In genomic region chr3:88740147-88740546, GRCm38 (mm10) we compare ENCODE assay signal across 22 mouse cellular contexts. TPM values are rescaled to one million over a fixed set of nuclear protein-coding genes. Genes with fewer than 3 reads are reported as not detected.
DNase-seq lines count a peak whose midpoint lies in the region; ATAC-seq and TF ChIP-seq lines count a peak whose summit lies in the region.
"Had no signal": no experiment of that assay in that cellular context is flagged by ENCODE, and none has a peak within 500 bp of the region (broad histone marks: within the 10 kb centered on the region; RNA-seq: fewer than 3 reads in every experiment).

No protein-coding gene starts in this region.

- no peaks in the 10 kb centered on the region for H3K9me3 ChIP-seq in forebrain, embryonic 16.5 days (ENCODE audit: control insufficient read depth, low read length)
- H3K9me3 ChIP-seq: hindbrain, embryonic 13.5 days had no signal

- no peak overlapping the region for H3K27ac ChIP-seq in cerebellum, adult 2 months (ENCODE audit: insufficient read depth, low read length)
- no peak overlapping the region for H3K27ac ChIP-seq in layer of hippocampus, adult 2 months
- H3K27ac ChIP-seq in bone marrow, adult 2 months (ENCODE audit: control insufficient read depth, insufficient read depth, low read depth, low read length, poor library complexity), result no peak overlapping the region
- no peak overlapping the region for H3K27ac ChIP-seq in forebrain, embryonic 16.5 days (ENCODE audit: low read length)
- H3K27ac ChIP-seq: embryonic facial prominence, embryonic 10.5 days; hindbrain, embryonic 13.5 days had no signal

- peaks cover 3% of the 10 kb centered on the region; the same call in 1 of the 2 replicates for H3K36me3 ChIP-seq in forebrain, embryonic 16.5 days (ENCODE audit: control insufficient read depth, insufficient read depth)

- H3K27me3 ChIP-seq in cerebellum, adult 2 months (ENCODE audit: control insufficient read depth, insufficient read depth, low read length), result no peaks in the 10 kb centered on the region
- no peaks in the 10 kb centered on the region for H3K27me3 ChIP-seq in forebrain, embryonic 16.5 days (replicated peaks; ENCODE audit: control insufficient read depth, insufficient read depth, low read length)
- H3K27me3 ChIP-seq: hindbrain, embryonic 13.5 days had no signal

- no peak for TF ChIP-seq POLR2A in cerebellum, adult 2 months (IDR thresholded peaks at IDR 0.05; ENCODE audit: borderline replicate concordance, insufficient read depth, low read length)
- no peak for TF ChIP-seq POLR2A in bone marrow, adult 2 months (IDR thresholded peaks at IDR 0.05; ENCODE audit: borderline replicate concordance, control insufficient read depth, low read depth, low read length)

- no peak overlapping the region for H3K9ac ChIP-seq in forebrain, embryonic 16.5 days (replicated peaks; ENCODE audit: low read depth, low read length)
- H3K9ac ChIP-seq: forebrain, postnatal 0 days; hindbrain, embryonic 13.5 days had no signal

- no peak for DNase-seq in cerebellum, adult 2 months
- no peak for DNase-seq in cerebellum, adult 11-12 months
- DNase-seq in layer of hippocampus, adult 2 months (ENCODE audit: low spot score in 2 of 2), result no peak
- no peak for DNase-seq in layer of hippocampus, adult 9-11 months
- peak; percentile 27 for DNase-seq in 3T3-L1 (ENCODE audit: low read depth, low spot score)
- DNase-seq: adrenal gland, adult 2 months; cerebellum, adult 11 months; cerebellum, postnatal 36 days; forebrain, postnatal 0 days; heart, adult 18-20 months; heart, postnatal 10 days; kidney, postnatal 14 days; lung, postnatal 10 days; right cerebral cortex, adult 18-20 months; thymus, postnatal 25 days had no signal

- no peaks in the 10 kb centered on the region for H3K4me1 ChIP-seq in cerebellum, adult 2 months (ENCODE audit: control insufficient read depth, insufficient read depth, low read length)
- no peaks in the 10 kb centered on the region for H3K4me1 ChIP-seq in bone marrow, adult 2 months (ENCODE audit: control insufficient read depth, insufficient read depth, low read length)
- H3K4me1 ChIP-seq in forebrain, embryonic 16.5 days (replicated peaks; ENCODE audit: control insufficient read depth, insufficient read depth, low read length), result no peaks in the 10 kb centered on the region
- H3K4me1 ChIP-seq: embryonic facial prominence, embryonic 10.5 days had no signal

- 0 out of 2 replicates have a peak, but pooled peaks have one; percentile 5 for TF ChIP-seq CTCF in cerebellum, adult 2 months (IDR thresholded peaks at IDR 0.05; ENCODE audit: borderline replicate concordance, insufficient read depth, low read depth, low read length)
- TF ChIP-seq CTCF in layer of hippocampus, adult 2 months (conservative IDR thresholded peaks at IDR 0.05), result peak; percentile 68
- TF ChIP-seq CTCF in bone marrow, adult 2 months (IDR thresholded peaks at IDR 0.05; ENCODE audit: control insufficient read depth, insufficient read depth, low read length), result 0 out of 2 replicates have a peak, but pooled peaks have one; percentile 12

- ATAC-seq in forebrain, embryonic 16.5 days, result no peak
- ATAC-seq in megakaryocyte, adult 5-6 weeks (ENCODE audit: poor library complexity, severe bottlenecking), result no peak
- ATAC-seq: forebrain, postnatal 0 days; intestine, embryonic 16.5 days had no signal

- no peak overlapping the region for H3K4me3 ChIP-seq in cerebellum, adult 2 months (replicated peaks; ENCODE audit: insufficient read depth, low read depth, low read length)
- no peak overlapping the region for H3K4me3 ChIP-seq in layer of hippocampus, adult 2 months
- no peak overlapping the region for H3K4me3 ChIP-seq in bone marrow, adult 2 months (replicated peaks; ENCODE audit: control insufficient read depth, low read depth, low read length)
- no peak overlapping the region for H3K4me3 ChIP-seq in forebrain, embryonic 16.5 days (replicated peaks; ENCODE audit: low read length)
- H3K4me3 ChIP-seq: embryonic facial prominence, embryonic 10.5 days; erythroblast, embryonic 14.5 days; hindbrain, embryonic 13.5 days had no signal

- 96% methylated on average over 3 of the region's 3 CpGs for WGBS in cerebellum, adult 2 months
- WGBS in bone marrow, adult 2 months, result 77% methylated on average over 3 of the region's 3 CpGs
- 97% methylated on average over 3 of the region's 3 CpGs for WGBS in forebrain, embryonic 16.5 days

- no peak overlapping the region for H3K4me2 ChIP-seq in forebrain, embryonic 16.5 days (ENCODE audit: low read length)
- H3K4me2 ChIP-seq: hindbrain, embryonic 13.5 days had no signal

RNA-seq across cellular contexts. Expression of gene Rit1, which starts 23.5 kb away (rescaled TPM):
- 57.3 and 64.3 TPM in 2 replicates for polyA plus RNA-seq in cerebellum, adult 2 months (2012; rRNA removed)
- 10 to 100 TPM; 40.8 to 44.2 TPM for total RNA-seq in layer of hippocampus, adult 2 months (2021)
- 43.6 and 61.7 TPM in 2 replicates for polyA plus RNA-seq in bone marrow, adult 2 months (2011; ENCODE audit: insufficient read depth, insufficient read length, low replicate concordance, missing spikeins)
- 43.2 and 52.6 TPM in 2 replicates for polyA plus RNA-seq in forebrain, embryonic 16.5 days (2015; fragmentation: Nextera tagmentation; extraction: Ambion mirVana)
- 66.1 and 68.1 TPM in 2 replicates for total RNA-seq in megakaryocyte, adult 5-6 weeks (2015)
- 53.4 and 68.6 TPM in 2 replicates for total RNA-seq in megakaryocyte, adult 5-6 weeks (2017)

RNA-seq across cellular contexts. Expression of gene Syt11, which starts 34.8 kb away (rescaled TPM):
- polyA plus RNA-seq in cerebellum, adult 2 months (2012; rRNA removed), result 414 and 477 TPM in 2 replicates
- 100 to 1,000 TPM; 473 to 514 TPM for total RNA-seq in layer of hippocampus, adult 2 months (2021)
- polyA plus RNA-seq in bone marrow, adult 2 months (2011; ENCODE audit: insufficient read depth, insufficient read length, low replicate concordance, missing spikeins), result 3.4 and 5.5 TPM in 2 replicates
- polyA plus RNA-seq in forebrain, embryonic 16.5 days (2015; fragmentation: Nextera tagmentation; extraction: Ambion mirVana), result 231 and 248 TPM in 2 replicates
- total RNA-seq in megakaryocyte, adult 5-6 weeks (2015), result 0.73 and 2.0 TPM in 2 replicates
- 0.65 and 2.1 TPM in 2 replicates for total RNA-seq in megakaryocyte, adult 5-6 weeks (2017)

RNA-seq across cellular contexts. Expression of gene Khdc4, which starts 54.5 kb away (rescaled TPM):
- 92.7 and 99.6 TPM in 2 replicates for polyA plus RNA-seq in cerebellum, adult 2 months (2012; rRNA removed)
- total RNA-seq in layer of hippocampus, adult 2 months (2021), result 10 to 100 TPM; 55.1 to 55.5 TPM
- 23.2 and 37.6 TPM in 2 replicates for polyA plus RNA-seq in bone marrow, adult 2 months (2011; ENCODE audit: insufficient read depth, insufficient read length, low replicate concordance, missing spikeins)
- 107 and 109 TPM in 2 replicates for polyA plus RNA-seq in forebrain, embryonic 16.5 days (2015; fragmentation: Nextera tagmentation; extraction: Ambion mirVana)
- total RNA-seq in megakaryocyte, adult 5-6 weeks (2015), result 50.6 and 52.1 TPM in 2 replicates
- 53.4 and 56.1 TPM in 2 replicates for total RNA-seq in megakaryocyte, adult 5-6 weeks (2017)

Comparison
In these comparisons a context has a peak if more than half of its experiments do, and no peak if none do; other contexts are left out.
1. CTCF ChIP-seq: peak in every context shown above with its lines; median percentile 68 in layer of hippocampus, adult 2 months; 12 in bone marrow, adult 2 months; 5 in cerebellum, adult 2 months.
2. RNA of gene Syt11, which starts 34.8 kb away (polyA plus RNA-seq): 414 to 477 TPM in cerebellum, adult 2 months and 231 to 248 TPM in forebrain, embryonic 16.5 days; 3.4 to 5.5 TPM in bone marrow, adult 2 months; every median in the first group is over 10 times any median in the second.